Mouse (Mus musculus) naive thymus-derived CD4-positive, alpha-beta T cell, adult 2 months (primary cell): ENCODE measurements around the gene Pacsin1.

ENCODE experiments used
- DNase-seq: peaks from one replicate; pipeline ENCODE4 v3.0.0-alpha.2; 2011; ENCODE audit warnings: low read depth

Gene Pacsin1

DNA sequence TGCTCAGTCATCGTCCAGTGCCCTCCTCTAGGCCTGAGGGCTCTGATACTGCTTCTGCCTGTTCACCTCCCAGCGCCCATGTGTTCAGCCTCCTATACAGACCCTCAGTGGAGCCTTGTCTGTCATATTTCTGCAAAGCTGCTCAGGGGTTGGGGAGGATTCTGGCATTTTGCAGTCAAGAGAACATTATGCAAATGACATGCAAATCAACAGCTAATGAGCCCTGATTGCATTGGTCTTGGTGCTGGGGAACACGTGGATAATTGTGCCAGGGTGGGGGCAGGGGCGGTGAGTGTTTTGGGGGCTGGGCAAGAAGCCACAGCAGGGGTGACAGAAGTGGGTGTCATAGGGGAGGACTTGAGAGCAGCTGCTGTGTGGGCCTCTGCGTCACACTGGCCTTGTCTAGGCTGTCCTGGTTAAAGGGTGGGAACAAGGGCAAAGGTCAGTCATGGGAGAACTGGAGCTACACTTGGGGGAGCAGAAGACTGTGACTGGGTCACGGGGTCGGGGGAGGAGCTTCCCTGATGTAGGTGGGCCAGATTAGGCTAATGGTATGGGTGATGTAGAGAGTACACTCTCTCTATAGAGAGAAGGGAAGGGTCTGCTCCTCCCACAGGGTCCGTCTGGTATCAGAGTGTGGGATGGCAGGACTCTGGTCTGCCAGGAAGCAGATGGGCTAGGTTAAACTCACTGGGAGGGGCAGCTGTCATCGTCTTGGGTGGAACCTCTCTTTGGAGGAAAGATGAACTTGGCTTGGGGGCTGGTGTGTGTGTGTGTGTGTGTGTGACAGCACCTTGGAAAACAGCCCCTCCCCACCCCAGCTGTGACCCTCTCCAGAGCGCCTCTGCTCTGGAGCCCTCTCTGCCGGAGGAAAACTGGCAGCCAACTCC, 23.9 kb downstream of the Pacsin1 start:
- DNase-seq: no peak

DNA sequence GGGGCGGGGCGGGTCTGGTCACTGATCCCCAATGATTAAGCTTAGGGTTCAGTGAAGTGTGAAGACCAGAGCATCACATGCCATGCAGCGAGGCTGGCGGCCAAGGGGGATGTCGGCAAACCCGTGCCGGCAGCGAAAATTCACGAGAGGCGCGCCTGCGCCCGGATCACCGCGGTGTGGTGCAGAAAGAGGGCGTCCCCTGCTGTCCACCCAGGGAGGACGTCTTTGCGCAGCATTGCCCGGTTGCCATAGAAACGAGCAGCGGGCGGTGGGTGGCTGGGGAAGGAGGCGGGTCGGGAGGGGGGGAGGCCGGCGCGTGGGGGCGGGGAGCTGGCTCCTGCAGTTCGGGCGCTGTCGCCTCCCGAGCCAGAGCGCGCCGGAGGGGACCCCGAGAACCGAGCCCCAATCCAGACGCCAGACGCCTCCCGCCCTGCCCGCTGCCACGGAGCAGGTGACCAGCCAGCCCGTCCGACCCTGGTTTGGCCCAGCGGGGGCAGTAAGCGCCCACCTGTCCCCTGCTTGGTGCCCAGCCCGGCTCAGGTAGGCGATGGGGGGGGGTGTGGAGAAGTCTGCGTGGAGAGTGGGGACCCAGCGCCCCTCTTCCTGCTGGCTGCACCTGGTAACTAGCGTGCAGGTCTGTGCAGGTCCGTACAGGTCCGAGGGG, 29.7 kb downstream of the Pacsin1 start:
- peak; percentile 72 for DNase-seq

DNA sequence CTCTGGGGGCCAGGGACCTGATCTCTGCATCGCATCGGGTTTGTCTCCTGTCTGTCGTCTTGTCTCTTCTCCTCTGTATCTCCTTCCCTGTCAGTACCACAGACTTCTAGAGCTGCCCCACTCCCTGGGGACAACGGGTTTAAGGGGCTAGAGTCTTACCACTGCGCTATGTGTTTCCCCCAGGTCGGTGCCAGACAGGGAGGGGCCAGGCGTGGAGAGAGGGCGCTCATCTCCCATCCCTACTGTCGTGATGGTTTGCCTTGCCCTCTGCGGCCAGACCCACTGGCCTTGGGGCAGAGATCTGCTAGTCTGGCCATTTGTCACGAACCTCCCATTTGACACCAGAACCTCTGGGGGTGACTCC, 30.2 kb downstream of the Pacsin1 start:
- no peak for DNase-seq

DNA sequence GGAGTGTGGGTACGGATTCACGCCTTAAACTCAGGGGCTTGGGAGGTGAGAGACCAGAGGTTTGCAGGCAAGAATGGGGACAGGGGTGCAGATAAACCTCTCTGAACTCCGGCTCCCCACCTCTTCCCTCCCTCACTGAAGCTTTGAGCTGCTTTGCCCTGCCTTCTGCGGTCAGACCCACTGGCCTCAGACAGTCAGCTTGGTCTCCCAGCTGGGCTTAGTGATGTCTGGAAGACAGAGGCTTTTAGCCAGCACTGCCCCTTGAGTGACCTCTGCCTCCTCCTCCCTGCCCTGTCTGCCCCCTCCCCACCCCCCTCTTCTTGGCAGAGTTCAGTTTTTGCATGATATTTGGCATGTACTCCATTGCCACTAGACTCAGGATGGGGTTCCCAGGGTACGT, 31.1 kb downstream of the Pacsin1 start:
- no peak for DNase-seq

DNA sequence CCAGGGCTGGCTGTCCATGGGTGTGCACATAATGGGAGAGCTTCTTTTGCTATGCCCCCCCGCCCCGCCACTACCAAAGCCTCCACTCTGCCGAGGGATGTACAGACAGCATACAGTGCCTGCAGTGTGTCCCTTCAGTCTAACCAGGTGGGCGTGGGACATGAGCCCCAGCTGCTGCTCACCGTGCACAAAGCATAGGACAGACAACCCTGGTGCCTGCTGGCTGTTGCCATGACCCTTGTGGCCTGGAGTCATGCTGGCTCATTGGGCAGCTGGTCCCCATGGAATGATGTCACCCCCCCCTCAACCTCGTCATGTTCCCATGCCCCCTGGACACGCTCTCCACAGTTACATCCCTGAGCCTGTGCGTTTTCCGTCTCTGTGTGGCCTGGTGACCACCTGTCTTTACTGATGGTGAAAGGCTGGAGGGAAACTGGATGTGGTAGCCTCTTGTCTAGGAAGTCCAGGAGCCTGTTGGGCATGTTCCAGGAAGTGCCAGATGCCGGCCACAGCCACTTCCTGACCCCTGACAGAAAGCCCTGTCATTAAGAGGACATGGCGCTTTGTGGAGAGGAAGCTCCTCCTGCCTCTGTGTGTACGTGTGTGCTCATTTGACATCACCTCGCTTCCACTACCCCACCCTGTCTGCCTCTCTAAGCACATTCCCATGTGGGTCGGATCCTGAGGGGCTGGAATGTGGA, 35.8 kb downstream of the Pacsin1 start:
- no peak for DNase-seq

DNA sequence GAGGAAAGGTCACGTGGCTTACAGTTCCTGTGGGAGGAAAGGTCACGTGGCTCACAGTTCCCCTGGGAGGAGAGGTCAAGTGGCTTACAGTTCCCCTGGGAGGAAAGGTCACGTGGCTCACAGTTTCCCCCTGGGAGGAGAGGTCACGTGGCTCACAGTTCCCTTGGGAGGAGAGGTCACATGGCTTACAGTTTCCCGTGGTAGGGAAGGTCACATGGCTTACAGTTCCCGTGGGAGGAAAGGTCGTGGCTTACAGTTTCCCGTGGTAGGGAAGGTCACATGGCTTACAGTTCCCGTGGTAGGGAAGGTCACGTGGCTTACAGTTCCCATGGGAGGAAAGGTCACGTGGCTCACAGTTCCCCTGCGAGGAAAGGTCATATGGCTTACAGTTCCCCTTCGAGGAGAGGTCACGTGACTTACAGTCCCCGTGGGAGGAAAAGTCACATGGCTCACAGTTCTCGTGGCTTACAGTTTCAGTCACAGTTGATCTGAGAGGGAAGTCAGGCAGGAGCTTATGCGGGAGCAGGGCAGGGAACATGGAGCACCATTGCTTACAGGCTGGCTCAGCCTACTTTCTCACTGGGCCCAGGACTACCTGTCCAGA, 44.4 kb downstream of the Pacsin1 start:
- DNase-seq: no peak

DNA sequence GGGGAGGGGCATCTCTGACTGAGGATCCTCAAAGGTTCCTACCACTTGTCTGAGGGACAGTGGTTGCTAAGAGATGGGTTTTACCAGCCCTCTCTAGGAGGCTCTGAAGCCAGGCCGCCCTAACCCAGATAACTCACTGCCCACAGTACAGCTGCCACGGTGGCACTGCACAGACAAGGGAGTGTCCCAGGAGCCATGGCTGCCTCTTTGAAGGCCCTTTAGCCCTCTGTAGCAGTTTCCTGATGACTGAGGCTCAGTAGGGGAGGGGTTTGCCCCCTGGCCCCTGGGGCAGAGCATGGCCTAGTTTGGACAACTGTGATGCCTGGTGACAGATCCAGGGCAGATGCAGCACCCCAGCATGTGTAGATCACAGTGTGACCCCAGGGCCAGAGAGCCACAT, 45.5 kb downstream of the Pacsin1 start:
- no peak for DNase-seq

DNA sequence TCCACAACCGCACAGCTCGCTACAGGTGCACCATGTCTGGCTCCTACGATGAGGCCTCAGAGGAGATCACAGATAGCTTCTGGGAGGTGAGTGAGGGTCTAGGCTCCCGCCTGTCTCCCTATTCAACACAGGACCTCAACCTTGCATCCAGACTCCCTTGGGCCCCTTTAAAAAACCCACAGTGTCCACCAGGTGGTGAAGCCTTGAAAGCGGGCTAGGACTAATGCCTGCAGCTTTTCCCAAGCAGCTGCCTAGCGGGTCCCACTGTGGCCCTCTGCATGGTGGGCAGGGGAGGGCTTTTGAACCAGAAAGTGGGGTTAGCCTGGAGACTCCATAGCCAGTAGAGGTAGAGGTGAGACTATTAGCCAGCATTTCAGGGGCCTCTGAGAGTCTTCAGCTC, 46.5 kb downstream of the Pacsin1 start:
- DNase-seq: no peak

DNA sequence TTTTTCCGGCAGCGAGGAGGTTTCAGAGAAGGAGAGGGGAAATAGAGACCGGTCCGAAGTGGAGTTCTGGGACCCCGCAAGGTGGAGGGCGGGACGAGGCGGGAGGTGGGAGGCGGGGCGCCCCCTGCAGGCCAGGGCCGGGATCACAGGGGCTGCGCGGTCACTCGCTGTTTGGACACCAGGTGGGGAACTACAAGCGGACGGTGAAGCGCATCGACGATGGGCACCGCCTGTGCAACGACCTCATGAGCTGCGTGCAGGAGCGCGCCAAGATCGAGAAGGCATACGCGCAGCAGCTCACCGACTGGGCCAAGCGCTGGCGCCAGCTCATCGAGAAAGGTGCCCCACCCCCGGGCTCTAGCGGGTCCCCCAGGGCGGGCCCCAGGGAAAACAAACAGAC, 47.2 kb downstream of the Pacsin1 start:
- DNase-seq: peak; percentile 49

DNA sequence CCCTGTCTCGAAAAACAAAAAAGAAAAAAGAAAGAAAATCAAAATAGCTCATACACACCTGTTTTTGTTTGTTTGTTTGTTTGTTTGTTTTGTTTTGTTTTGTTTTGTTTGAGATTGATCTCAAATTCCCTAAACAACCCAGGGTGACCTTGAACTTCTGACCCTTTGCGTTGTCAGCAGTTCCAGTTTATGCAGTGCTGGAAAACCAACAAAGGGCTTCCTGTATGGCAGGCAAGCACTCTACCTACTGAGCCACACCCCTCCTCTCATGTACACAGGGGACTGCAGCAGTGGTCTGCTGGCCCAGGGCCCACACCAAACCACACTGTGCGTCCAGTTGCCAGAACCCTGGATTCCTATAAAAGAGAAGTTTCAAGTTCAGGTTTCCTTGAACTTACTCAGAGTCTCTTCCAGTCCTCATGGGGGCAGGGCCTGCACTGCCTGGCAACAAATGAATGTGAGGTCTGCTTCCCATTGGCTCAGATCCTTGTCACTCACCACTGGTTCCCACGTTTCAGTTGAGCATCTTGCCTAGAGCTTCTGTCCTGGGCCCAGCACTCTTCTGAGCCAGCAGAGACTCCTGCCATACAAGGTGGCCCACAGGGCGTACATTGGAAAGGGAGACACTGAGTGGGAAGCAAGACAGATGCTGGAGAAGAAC, 48.8 kb downstream of the Pacsin1 start:
- no peak for DNase-seq

DNA sequence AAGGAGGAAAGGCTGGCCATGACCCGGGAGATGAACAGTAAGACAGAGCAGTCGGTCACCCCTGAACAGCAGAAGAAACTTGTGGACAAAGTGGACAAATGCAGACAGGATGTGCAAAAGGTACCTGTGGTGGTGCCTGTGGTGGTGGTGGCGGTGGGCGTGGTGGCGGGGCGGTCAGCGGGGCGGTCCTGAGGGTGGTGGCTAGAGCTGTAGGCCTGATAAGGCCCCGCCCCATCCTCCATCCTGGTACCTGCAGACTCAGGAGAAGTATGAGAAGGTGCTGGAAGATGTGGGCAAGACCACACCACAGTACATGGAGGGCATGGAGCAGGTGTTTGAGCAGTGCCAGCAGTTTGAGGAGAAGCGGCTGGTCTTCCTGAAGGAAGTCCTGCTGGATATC, 50.4 kb downstream of the Pacsin1 start:
- DNase-seq: no peak

DNA sequence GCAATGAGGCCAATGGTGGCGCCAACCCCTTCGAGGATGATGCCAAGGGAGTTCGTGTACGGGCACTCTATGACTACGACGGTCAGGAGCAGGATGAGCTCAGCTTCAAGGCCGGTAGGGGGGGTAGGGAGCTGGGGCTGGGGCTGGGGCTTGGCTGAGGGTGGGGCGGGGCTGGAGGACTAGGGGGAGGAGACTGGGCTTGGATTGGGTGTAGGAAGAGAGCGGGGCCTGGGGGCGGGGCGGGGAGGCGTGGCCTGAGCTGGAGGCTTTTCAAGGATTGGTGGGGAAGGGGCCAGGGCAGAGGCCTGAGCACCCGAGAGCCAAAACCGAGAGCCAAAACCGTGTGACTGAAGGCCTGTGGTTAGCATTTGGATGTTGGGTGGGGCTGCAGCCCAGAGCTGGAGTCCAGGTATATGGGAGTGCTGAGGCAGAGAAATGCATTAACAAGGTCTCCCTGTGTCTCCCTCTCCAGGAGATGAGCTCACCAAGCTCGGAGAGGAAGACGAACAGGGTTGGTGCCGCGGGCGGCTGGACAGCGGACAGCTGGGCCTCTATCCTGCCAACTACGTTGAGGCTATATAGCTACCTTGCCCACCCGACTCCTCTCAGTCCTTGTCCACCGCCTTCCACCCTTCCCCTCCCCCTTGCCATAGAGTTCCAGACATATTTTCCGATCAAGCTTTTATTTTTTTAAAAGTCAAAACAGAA, 52.8 kb downstream of the Pacsin1 start:
- peak; percentile 64 for DNase-seq

DNA sequence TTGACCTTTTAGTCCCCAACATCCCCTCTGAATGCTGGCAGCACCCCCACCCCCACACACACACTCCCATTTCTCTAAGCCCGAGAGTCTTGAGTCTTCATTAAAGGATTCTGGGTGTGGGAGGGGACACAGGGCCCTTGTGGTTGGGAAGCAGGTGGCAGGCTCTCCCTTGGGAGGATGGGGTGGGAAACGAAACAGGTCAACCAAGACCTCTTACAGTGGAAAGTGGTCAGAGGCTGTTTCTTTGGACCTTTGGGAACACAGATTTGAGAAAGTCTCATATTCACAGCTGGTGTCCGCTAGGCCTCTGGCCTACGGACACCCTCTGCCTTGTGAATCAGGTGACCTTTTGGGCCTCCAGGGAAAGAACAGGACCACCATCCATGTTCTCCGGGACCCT, 54.3 kb downstream of the Pacsin1 start:
- DNase-seq: no peak

DNA sequence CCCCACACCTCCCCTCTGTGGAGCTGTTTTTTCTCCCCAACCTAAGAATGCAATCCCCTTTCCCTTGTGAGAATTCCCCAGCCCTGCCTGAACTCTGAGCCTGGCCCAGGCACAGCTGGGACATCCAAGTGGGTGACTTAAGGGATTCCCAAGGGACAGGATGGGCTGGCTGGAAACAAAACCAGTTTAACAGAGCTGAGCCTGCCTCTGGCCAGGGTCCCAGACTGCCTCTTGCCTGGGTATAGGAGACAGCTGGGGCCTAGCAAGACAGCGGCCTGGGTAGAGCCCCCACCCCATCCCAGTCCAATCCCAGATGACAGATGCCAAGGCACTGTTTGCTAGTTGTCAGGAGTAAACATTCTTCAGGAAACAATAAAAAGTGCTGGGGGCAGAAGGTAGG, 57.5 kb downstream of the Pacsin1 start:
- no peak for DNase-seq

DNA sequence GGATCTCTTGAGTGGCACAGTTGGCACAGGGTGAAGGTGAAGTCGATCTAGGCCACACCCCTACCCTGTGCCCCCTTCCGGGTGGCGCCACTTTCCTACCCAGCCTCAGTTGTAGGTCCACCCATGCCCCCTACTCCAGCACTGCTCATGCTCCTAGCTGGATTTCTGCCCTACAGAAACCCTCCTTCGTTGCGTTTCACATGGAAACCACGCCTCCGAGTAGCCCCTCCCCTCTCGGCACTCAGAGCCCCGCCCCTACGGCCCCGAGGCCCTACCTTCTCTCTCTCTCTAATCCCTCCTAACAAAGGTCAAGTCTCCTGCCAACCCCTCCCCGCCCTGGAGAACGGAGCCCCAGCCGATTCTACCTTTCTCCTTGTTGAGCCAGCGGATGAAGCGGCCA, 61.5 kb downstream of the Pacsin1 start:
- no peak for DNase-seq

DNA sequence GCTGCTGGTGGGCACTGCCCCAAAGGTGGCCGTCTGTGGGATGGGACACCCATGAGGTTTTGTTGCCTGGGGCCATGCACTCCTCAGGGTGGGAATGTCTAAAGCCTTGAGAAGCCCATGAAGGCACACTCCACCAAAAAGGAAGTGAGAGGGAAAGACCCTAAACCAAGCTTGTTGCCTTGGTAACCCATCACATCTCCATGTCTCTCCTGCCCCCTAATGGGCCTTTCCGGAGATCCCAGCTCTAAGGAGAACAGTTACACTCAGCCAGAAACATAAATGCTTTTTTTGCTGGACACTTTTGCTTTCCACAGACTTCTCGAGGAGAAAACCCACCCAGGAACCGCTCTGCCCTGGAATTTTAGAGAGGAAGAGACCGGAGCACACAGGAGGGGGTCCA, 62.9 kb downstream of the Pacsin1 start:
- no peak for DNase-seq

DNA sequence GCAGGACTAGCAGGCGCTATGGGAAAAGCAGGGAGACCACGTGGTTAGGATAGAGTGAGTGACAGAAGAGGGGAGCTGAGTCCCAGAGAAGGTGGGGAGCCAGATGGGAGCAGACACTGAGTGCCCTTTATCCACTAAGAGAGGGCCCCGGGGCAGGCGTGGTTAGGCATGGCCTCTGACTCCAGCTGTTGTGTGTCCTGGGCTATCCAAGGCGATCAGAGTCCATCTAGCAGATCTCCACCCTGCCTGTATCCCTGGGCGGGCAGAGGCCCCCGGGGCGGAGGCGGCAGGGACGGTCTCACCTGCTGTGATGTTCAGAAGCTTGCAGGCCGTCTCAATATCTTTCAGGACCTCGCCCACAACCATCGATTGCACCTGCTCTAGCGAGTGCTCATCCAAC, 64.4 kb downstream of the Pacsin1 start:
- no peak for DNase-seq

DNA sequence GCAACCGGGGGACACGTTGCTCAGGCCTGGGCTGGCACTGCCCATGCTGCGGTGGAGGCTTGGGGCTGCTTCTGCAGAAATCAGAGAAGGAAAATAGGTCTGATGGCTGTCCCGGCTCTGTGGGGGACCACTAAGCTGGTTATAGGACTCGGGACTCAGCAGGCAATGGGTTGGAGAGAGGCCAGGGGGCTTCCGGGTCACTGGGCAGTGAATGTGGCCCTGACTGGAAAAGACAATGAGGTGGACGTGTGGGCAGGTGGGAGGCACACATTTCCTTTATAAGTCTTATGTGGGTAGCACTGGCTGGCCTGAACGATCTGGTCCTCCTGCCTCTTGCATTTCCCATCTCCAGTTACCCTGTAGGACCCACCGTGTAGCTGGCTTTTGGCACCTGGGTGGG, 65.0 kb downstream of the Pacsin1 start:
- DNase-seq: no peak

DNA sequence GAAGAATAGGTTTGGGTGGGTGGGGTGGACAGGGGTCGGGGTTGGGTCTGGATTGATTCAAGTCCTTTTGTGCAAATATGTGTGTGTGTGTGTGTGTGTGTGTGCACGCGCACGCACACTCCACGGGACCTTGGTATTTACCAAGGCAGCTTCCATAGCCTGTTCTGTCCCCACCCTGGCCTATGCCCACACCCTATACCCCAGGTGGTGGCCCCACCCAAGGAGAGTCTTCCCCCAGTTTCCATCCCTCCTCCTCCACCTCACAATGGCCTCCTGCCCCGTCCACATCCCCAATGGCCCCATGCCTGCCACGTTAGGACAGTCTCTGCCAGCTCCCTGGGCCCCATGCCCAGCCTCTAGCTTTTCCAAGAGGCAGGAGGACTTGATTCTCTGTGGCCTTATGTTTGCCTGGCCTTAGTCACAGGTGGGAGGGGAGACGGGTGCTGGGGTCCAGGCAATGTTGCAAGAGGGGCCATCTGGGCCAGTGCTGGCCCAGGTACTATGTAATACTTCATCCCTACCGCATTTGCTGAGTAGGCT, 65.9 kb downstream of the Pacsin1 start:
- DNase-seq: no peak

DNA sequence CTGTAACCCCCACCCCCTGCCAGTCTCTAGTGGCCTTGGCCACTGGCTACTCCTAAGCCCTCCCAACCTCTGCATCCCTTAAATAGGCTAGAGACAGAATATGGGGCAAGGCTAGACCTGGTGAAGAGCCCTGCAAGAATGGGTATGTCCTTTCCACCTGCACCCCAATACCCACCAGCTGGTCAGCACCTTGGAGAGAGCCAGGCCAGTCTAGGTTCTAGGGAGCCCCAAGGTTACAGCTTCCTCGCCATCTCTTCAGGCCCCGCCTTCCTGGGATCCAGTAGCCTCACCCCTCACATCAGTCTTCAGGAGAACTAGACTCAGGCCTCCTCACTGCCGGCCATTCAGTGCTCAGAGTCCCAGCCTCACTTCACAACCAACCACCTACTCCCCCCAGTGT, 69.0 kb downstream of the Pacsin1 start:
- DNase-seq: no peak

DNA sequence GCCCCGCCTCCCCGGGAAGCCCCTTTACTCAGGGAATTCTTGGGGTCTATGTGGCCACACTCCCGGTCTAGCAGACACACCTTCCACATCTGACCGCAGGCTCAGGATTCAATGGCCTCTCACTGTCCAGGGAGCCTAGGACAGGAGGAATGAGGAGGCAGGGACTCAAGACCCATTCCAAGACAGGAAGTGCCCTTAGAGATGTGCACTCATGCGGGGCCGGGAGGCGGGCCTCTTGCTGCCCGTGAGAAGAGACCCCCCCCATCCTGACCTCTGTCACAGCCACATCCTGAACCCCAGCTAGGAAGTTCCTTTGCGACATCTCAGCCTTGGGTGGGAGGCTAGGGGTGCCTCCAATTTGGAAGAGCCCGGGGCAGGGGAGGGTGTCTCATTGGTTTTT, 69.7 kb downstream of the Pacsin1 start:
- no peak for DNase-seq
